12 mouse cellular contexts compared by ENCODE assay signal in the genomic region with DNA sequence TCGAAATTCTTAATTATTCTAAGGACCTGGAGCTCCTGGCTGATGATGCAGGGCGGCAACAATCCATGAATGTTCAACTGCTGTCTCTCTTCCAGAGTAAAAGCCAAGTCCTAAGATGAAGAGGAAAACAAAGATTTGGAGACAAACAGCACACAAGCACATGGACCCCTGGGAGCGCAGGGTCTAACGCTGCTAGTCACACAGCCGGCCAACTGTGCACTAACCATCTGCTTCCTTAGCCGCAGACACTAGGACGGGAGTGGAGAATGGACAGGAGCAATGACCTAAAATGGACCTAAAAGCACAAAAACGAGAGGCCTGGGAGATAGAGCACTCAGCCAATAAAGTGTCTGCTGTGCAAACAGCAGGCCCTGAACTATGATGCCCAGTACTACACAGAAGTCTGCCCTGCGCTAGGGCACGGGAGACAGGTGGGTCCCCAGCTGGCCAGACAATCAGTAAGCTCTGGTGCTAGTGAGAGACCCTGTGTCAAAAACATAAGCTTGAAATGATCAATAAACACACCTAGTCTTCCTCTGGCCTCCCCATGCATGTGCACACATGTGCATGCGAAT.
"Had no signal": no experiment of that assay in that cellular context is flagged by ENCODE, and none has a peak within 500 bp of the region (broad histone marks: within the 10 kb centered on the region; RNA-seq: fewer than 3 reads in every experiment).

No protein-coding gene starts in this region.

- H3K4me3 ChIP-seq: kidney, embryonic 15.5 days; left cerebral cortex, adult 2 months; limb, embryonic 15.5 days; midbrain, embryonic 12.5 days; myocyte; neural tube, embryonic 15.5 days had no signal

- DNase-seq: kidney, adult 2 months; kidney, postnatal 14 days; lung, adult 18-20 months; right cerebral cortex, adult 18-20 months; right cerebral cortex, postnatal 25 days had no signal

- H3K9me3 ChIP-seq: kidney, embryonic 15.5 days; limb, embryonic 15.5 days; midbrain, embryonic 12.5 days; neural tube, embryonic 15.5 days had no signal

- H3K27me3 ChIP-seq: kidney, embryonic 15.5 days; limb, embryonic 15.5 days; midbrain, embryonic 12.5 days; neural tube, embryonic 15.5 days had no signal

- H3K27ac ChIP-seq: kidney, embryonic 15.5 days; left cerebral cortex, adult 2 months; limb, embryonic 15.5 days; midbrain, embryonic 12.5 days; neural tube, embryonic 15.5 days had no signal

- H3K9ac ChIP-seq: kidney, embryonic 15.5 days; limb, embryonic 15.5 days; midbrain, embryonic 12.5 days; neural tube, embryonic 15.5 days had no signal

- H3K36me3 ChIP-seq: kidney, embryonic 15.5 days; limb, embryonic 15.5 days; midbrain, embryonic 12.5 days; neural tube, embryonic 15.5 days had no signal

- H3K4me1 ChIP-seq: neural tube, embryonic 15.5 days had no signal

- ATAC-seq: intestine, embryonic 16.5 days had no signal

- H3K4me2 ChIP-seq: kidney, embryonic 15.5 days; limb, embryonic 15.5 days; midbrain, embryonic 12.5 days; neural tube, embryonic 15.5 days had no signal
